Mouse (Mus musculus) stomach, embryonic 15.5 days (tissue): ENCODE measurements around the gene Slc17a9. TPM values are rescaled to one million over a fixed set of nuclear protein-coding genes. Genes with fewer than 3 reads are reported as not detected.

Experiments
- ATAC-seq: fragments of 200-750 bp; cut with Nextera tagmentation; 2 replicates; pipeline ENCODE4 v1.8.0; 2017; ENCODE audit warnings: low read depth, moderate number of reproducible peaks, moderate TSS enrichment; ENCODE audit not compliant: insufficient read depth, low FRiP score
- H3K27ac ChIP-seq: fragments of 300-500 bp; sonication (generic); 2 replicates; pipeline ENCODE4 v1.5.1; 2015; ENCODE audit warnings: mild to moderate bottlenecking, inconsistent platforms
- H3K27me3 ChIP-seq: fragments of 300-500 bp; sonication (generic); replicated peaks from 2 replicates; pipeline ENCODE4 v1.6.1; 2015; ENCODE audit warnings: inconsistent platforms
- H3K36me3 ChIP-seq: fragments of 300-500 bp; sonication (generic); 2 replicates; pipeline ENCODE4 v1.6.1; 2015; ENCODE audit warnings: inconsistent platforms
- H3K4me1 ChIP-seq: fragments of 300-500 bp; sonication (generic); 2 replicates; pipeline ENCODE4 v1.6.1; 2015; ENCODE audit warnings: inconsistent platforms
- H3K4me2 ChIP-seq: fragments of 300-500 bp; sonication (generic); 2 replicates; pipeline ENCODE4 v1.6.1; 2015; ENCODE audit warnings: mild to moderate bottlenecking, inconsistent platforms
- H3K4me3 ChIP-seq: fragments of 300-500 bp; sonication (generic); replicated peaks from 2 replicates; pipeline ENCODE4 v1.5.1; 2015; ENCODE audit warnings: inconsistent platforms
- H3K9ac ChIP-seq: fragments of 300-500 bp; sonication (generic); 2 replicates; pipeline ENCODE4 v1.6.1; 2015; ENCODE audit warnings: inconsistent platforms
- H3K9me3 ChIP-seq: fragments of 300-500 bp; sonication (generic); 2 replicates; pipeline ENCODE4 v1.6.1; 2016; ENCODE audit warnings: inconsistent platforms
- WGBS: fragments of 180-500 bp; shearing (Covaris S2); methylation state at CpG from one replicate; pipeline ENCODE4 v1.1.7; 2015; 5-methylcytosine and 5-hydroxymethylcytosine counted together
- polyA plus RNA-seq: library from polyadenylated mRNA; unstranded; fragments of >200 nt; fragmentation: Nextera tagmentation; extraction: Ambion mirVana; gene quantifications from 2 replicates; pipeline ENCODE4 v1.2.1, GENCODE M21; 2015

Gene Slc17a9
- polyA plus RNA-seq, 1 experiment from 2014 or later, result 3.8 TPM

DNA sequence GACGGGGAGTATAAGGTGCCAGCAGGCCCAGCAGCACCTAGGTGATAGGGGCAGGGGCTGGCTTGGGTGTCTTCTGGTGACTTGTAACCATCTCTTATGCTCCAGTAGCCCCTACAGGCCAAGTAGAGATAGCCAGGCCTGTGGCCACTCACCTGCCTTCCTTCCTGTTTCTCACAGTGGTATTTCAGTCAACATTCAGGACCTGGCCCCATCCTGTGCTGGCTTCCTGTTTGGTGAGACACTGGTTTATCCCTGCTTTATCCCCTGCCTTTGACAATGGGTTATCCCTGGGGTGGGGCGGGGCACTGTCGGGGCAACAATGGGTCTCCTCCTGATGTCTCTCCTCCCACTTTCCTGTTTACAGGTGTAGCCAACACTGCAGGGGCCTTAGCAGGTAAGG is 15.3 kb downstream of the Slc17a9 start:
- no peaks in the 10 kb centered on the region for H3K36me3 ChIP-seq
- H3K9me3 ChIP-seq, result no peaks in the 10 kb centered on the region
- H3K4me2 ChIP-seq, result no peak overlapping the region
- WGBS, result 24% methylated on average over 3 of the region's 3 CpGs
- no peak overlapping the region for H3K4me3 ChIP-seq
- no peak for ATAC-seq
- 0 out of 2 replicates have a peak, but pooled peaks cover 4% of the 10 kb centered on the region for H3K27me3 ChIP-seq
- H3K9ac ChIP-seq, result no peak overlapping the region
- H3K4me1 ChIP-seq, result no peaks in the 10 kb centered on the region
- H3K27ac ChIP-seq, result no peak overlapping the region

DNA sequence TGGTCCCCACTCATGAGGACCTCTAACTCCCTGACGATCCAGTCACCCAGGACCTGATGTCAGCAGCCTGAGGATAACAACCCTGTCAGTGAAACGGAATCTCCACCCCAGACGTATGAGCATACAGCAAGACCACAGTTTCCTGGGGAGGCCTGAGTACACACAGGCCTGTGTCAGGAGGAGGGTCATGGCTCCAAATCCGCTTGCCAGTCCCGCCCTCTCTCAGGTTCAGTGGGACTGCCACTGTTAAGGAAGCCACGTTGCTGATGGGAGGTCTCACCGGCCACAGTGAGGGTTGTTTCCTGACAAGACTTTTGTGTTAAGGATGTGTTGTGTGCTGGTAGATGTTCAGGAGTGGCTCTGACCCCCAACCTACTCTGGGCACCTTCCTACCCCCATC is 16.4 kb downstream of the Slc17a9 start:
- no peak overlapping the region for H3K9ac ChIP-seq
- 0 out of 2 replicates have a peak, but pooled peaks cover 4% of the 10 kb centered on the region for H3K27me3 ChIP-seq
- no peak overlapping the region for H3K27ac ChIP-seq
- ATAC-seq, result no peak
- no peaks in the 10 kb centered on the region for H3K4me1 ChIP-seq
- 64% methylated on average over 7 of the region's 7 CpGs for WGBS
- no peaks in the 10 kb centered on the region for H3K36me3 ChIP-seq
- no peak overlapping the region for H3K4me3 ChIP-seq
- H3K9me3 ChIP-seq, result no peaks in the 10 kb centered on the region
- no peak overlapping the region for H3K4me2 ChIP-seq

DNA sequence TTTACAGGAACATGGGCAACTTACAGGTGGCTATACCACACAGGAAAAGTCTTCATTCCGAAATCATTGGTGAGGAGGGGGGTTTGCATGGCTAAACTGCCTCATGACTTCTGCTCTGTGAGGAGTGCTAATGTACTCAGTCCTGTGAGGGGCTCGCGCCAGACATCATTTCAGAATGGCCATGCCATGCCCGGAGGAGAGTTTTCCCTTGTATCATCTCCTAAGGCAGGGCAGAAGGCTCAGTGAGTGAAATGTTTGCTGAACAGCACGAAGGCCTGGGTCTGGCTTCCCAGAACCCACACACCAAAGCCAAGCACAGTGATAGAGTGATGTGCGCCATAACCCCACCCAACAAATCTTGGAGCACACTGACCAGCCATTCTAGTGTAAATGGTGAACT is 17.8 kb downstream of the Slc17a9 start:
- Histone ChIP-seq H3K9me3 (no peaks in the 10 kb centered on the region), H3K4me3 (no peak overlapping the region), H3K4me1 (no peaks in the 10 kb centered on the region), H3K27ac (no peak overlapping the region), H3K9ac (no peak overlapping the region), H3K27me3 (0 out of 2 replicates have a peak, but pooled peaks cover 4% of the 10 kb centered on the region), H3K4me2 (no peak overlapping the region), H3K36me3 (no peaks in the 10 kb centered on the region)
- 86% methylated on average over 6 of the region's 6 CpGs for WGBS
- ATAC-seq, result no peak

DNA sequence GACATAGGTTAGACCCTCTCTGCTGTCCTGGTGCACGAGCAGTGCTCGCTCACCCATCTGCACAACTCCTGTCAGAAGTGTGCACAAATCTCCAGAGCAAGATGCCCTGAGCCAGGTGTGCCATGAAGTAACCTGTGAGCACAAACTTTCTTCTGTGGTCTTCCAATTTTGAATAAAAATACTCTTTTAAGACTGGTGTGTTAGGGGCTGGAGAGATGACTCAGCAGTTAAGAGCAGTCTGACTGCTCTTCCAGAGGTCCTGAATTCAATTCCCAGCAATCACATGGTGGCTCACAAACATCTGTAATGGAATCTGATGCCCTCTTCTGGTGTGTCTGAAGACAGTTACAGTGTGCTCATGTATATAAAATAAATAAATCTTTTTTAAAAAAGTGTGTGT is 18.3 kb downstream of the Slc17a9 start:
- 79% methylated on average over 2 of the region's 2 CpGs for WGBS
- Histone ChIP-seq H3K36me3 (no peaks in the 10 kb centered on the region), H3K4me2 (no peak overlapping the region), H3K9ac (no peak overlapping the region), H3K27ac (no peak overlapping the region), H3K9me3 (no peaks in the 10 kb centered on the region), H3K4me3 (no peak overlapping the region), H3K27me3 (0 out of 2 replicates have a peak, but pooled peaks cover 4% of the 10 kb centered on the region), H3K4me1 (no peaks in the 10 kb centered on the region)
- ATAC-seq, result no peak

- Histone ChIP-seq H3K27ac (no peak overlapping the region), H3K9ac (no peak overlapping the region), H3K4me2 (no peak overlapping the region), H3K27me3 (no peaks in the 10 kb centered on the region), H3K4me3 (no peak overlapping the region), H3K36me3 (no peaks in the 10 kb centered on the region), H3K4me1 (no peaks in the 10 kb centered on the region), H3K9me3 (no peaks in the 10 kb centered on the region)
- 34% methylated on average over 17 of the region's 17 CpGs for WGBS
- ATAC-seq, result peak; percentile 63; the same call in 1 of the 2 replicates
These were observed 20.3 kb downstream of the Slc17a9 start for GRCm38 (mm10) chr2:180745248-180745927.

- no peak overlapping the region for H3K27ac ChIP-seq
- no peaks in the 10 kb centered on the region for H3K27me3 ChIP-seq
- no peaks in the 10 kb centered on the region for H3K9me3 ChIP-seq
- no peaks in the 10 kb centered on the region for H3K4me1 ChIP-seq
- ATAC-seq, result no peak
- H3K4me3 ChIP-seq, result no peak overlapping the region
- no peak overlapping the region for H3K9ac ChIP-seq
- H3K36me3 ChIP-seq, result no peaks in the 10 kb centered on the region
- no peak overlapping the region for H3K4me2 ChIP-seq
- 47% methylated on average over 5 of the region's 5 CpGs for WGBS
These were observed 21.6 kb downstream of the Slc17a9 start for GRCm38 (mm10) chr2:180746569-180747192.

- Histone ChIP-seq H3K9me3 (no peaks in the 10 kb centered on the region), H3K4me2 (no peak overlapping the region), H3K4me3 (no peak overlapping the region), H3K27me3 (no peaks in the 10 kb centered on the region), H3K36me3 (no peaks in the 10 kb centered on the region), H3K4me1 (no peaks in the 10 kb centered on the region), H3K27ac (no peak overlapping the region), H3K9ac (no peak overlapping the region)
- whole genome bisulfite sequencing, result 45% methylated on average over 5 of the region's 5 CpGs
- no peak for ATAC-seq
These were observed 23.8 kb downstream of the Slc17a9 start for GRCm38 (mm10) chr2:180748904-180749303.

- H3K4me3 ChIP-seq, result no peak overlapping the region
- H3K27ac ChIP-seq, result no peak overlapping the region
- no peak for ATAC-seq
- peaks cover 2% of the 10 kb centered on the region; the same call in 1 of the 2 replicates for H3K27me3 ChIP-seq
- WGBS, result 79% methylated on average over 5 of the region's 5 CpGs
- no peaks in the 10 kb centered on the region for H3K9me3 ChIP-seq
- no peak overlapping the region for H3K9ac ChIP-seq
- H3K4me1 ChIP-seq, result no peaks in the 10 kb centered on the region
- H3K36me3 ChIP-seq, result no peaks in the 10 kb centered on the region
- no peak overlapping the region for H3K4me2 ChIP-seq
These were observed 30.1 kb downstream of the Slc17a9 start for GRCm38 (mm10) chr2:180754976-180755688.

DNA sequence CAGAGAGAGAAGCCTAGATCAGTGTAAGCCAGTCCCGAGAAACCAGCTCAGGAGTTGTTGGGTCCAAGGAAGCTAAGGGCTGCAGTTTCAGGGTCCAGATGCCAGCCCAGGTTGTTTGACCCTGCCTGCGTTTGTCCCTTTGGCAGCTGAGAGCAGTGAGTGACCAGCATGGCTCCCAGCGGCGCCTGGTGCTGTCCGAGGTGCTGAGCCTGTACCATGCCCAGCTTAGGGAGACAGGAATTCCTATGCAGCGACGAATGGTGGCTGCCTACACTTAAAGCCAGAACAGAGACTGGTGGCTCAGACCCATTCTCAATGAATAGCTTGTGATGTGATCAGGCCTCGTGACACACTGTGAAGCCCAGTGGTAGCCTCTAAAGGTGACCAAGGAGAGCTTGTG is 30.8 kb downstream of the Slc17a9 start:
- H3K9me3 ChIP-seq, result no peaks in the 10 kb centered on the region
- no peak for ATAC-seq
- H3K9ac ChIP-seq, result no peak overlapping the region
- H3K36me3 ChIP-seq, result no peaks in the 10 kb centered on the region
- no peak overlapping the region for H3K4me2 ChIP-seq
- H3K27me3 ChIP-seq, result peaks cover 2% of the 10 kb centered on the region; the same call in 1 of the 2 replicates
- 3% methylated on average over 8 of the region's 8 CpGs for WGBS
- H3K27ac ChIP-seq, result no peak overlapping the region
- no peak overlapping the region for H3K4me3 ChIP-seq
- H3K4me1 ChIP-seq, result no peaks in the 10 kb centered on the region

DNA sequence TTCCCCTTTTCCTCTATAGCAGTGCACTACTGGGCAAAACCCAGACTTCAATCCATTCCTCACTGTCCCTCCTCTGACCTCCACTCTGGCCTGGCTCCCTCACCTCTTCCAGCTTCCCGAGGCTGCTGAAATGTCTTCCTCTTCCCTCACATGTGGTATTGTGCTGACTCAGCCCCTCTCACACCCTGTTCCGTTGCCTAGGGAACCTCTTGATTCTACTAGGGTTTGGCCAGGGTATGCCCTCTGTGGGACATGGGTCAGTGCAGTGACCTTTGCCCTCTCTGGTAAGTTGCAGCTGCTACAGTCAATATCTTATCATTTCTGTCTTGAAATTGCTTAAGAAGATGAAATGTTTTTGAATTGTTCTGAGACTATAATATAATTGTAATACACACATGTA is 31.7 kb downstream of the Slc17a9 start:
- H3K27me3 ChIP-seq, result peaks cover 2% of the 10 kb centered on the region; the same call in 1 of the 2 replicates
- 34% methylated on average over 2 of the region's 2 CpGs for WGBS
- H3K27ac ChIP-seq, result no peak overlapping the region
- ATAC-seq, result no peak
- H3K4me2 ChIP-seq, result no peak overlapping the region
- no peaks in the 10 kb centered on the region for H3K36me3 ChIP-seq
- H3K4me3 ChIP-seq, result no peak overlapping the region
- no peaks in the 10 kb centered on the region for H3K9me3 ChIP-seq
- no peaks in the 10 kb centered on the region for H3K4me1 ChIP-seq
- H3K9ac ChIP-seq, result no peak overlapping the region

GRCm38 (mm10) chr2:180758513-180759263 is 33.6 kb downstream of the Slc17a9 start:
- WGBS, result 49% methylated on average over 15 of the region's 15 CpGs
- ATAC-seq, result no peak
- no peak overlapping the region for H3K4me3 ChIP-seq
- no peak overlapping the region for H3K9ac ChIP-seq
- H3K9me3 ChIP-seq, result no peaks in the 10 kb centered on the region
- no peak overlapping the region for H3K4me2 ChIP-seq
- H3K27me3 ChIP-seq, result peaks cover 2% of the 10 kb centered on the region; the same call in 1 of the 2 replicates
- H3K36me3 ChIP-seq, result no peaks in the 10 kb centered on the region
- H3K4me1 ChIP-seq, result no peaks in the 10 kb centered on the region
- H3K27ac ChIP-seq, result no peak overlapping the region
